Mouse (Mus musculus) heart, adult 2 months (tissue): ENCODE data around the gene Rogdi. TPM values are rescaled to one million over a fixed set of nuclear protein-coding genes. Genes with fewer than 3 reads are reported as not detected.

Source experiments
- DNase-seq, 2 experiments: peaks; one replicate each; pipeline ENCODE4 v3.0.0; 2021
- H3K27ac ChIP-seq: fragments of 200-600 bp; 2 replicates; pipeline ENCODE4 v1.8.1; 2022
- H3K27me3 ChIP-seq: fragments of 200-500 bp; 2 replicates; pipeline ENCODE4 v1.6.1; 2012; ENCODE audit warnings: mild to moderate bottlenecking, low read length, inconsistent platforms, mixed read lengths; ENCODE audit not compliant: control insufficient read depth, insufficient read depth
- H3K36me3 ChIP-seq: fragments of 200-500 bp; 2 replicates; pipeline ENCODE4 v1.6.1; 2012; ENCODE audit warnings: low read length, inconsistent platforms; ENCODE audit not compliant: control insufficient read depth, insufficient read depth
- H3K4me1 ChIP-seq: fragments of 200-500 bp; 2 replicates; pipeline ENCODE4 v1.6.1; 2011; ENCODE audit warnings: low read length; ENCODE audit not compliant: control insufficient read depth, insufficient read depth
- H3K4me3 ChIP-seq: fragments of 200-600 bp; 2 replicates; pipeline ENCODE4 v1.8.1; 2022
- H3K79me2 ChIP-seq: fragments of 200-500 bp; replicated peaks from 2 replicates; pipeline ENCODE4 v1.6.1; 2012; ENCODE audit warnings: mild to moderate bottlenecking, inconsistent platforms, low read length, moderate library complexity, mixed read lengths; ENCODE audit not compliant: control insufficient read depth, insufficient read depth
- H3K9ac ChIP-seq: fragments of 200-500 bp; 2 replicates; pipeline ENCODE4 v1.6.1; 2012; ENCODE audit warnings: low read depth, mild to moderate bottlenecking, control low read depth, inconsistent platforms, low read length, mixed read lengths
- CTCF ChIP-seq: fragments of 200-600 bp; IDR thresholded peaks from 2 replicates; pipeline ENCODE4 v1.8.1; 2022; ENCODE audit warnings: antibody characterized with exemption, mild to moderate bottlenecking, moderate library complexity
- EP300 ChIP-seq: fragments of 200-500 bp; IDR thresholded peaks from 2 replicates; pipeline ENCODE4 v1.6.1; 2011; ENCODE audit warnings: low read depth, low read length, control low read depth; ENCODE audit not compliant: insufficient read depth
- POLR2A ChIP-seq: fragments of 200-500 bp; IDR thresholded peaks from 2 replicates; pipeline ENCODE4 v1.6.1; 2011; ENCODE audit warnings: mild to moderate bottlenecking, low read depth, low read length, control low read depth; ENCODE audit not compliant: insufficient read depth
- WGBS: fragments of 180-500 bp; shearing (Covaris S2); methylation state at CpG from one replicate; pipeline ENCODE4 v1.1.7; 2018; 5-methylcytosine and 5-hydroxymethylcytosine counted together
- intact Hi-C: fragments of 180-260 bp; cut with DNase I; formaldehyde crosslinking; loops from one replicate; pipeline ENCODE4 v1.15.1; 2025
- long read RNA-seq: library from polyadenylated mRNA; stranded (forward); transcript quantifications from one replicate; pipeline ENCODE4 v2.0.0, GENCODE M21; 2021
- polyA plus RNA-seq: library from polyadenylated mRNA; depleted of rRNA; stranded (reverse); fragments of >200 nt; gene quantifications from 2 replicates; pipeline ENCODE4 v1.2.3, GENCODE M21; 2012; rRNA removed
- total RNA-seq, 2 experiments: library from RNA; stranded (reverse); gene quantifications; 2 replicates each; pipeline ENCODE4 v1.2.3; 2021

Gene Rogdi
- total RNA-seq = 10 to 100 TPM; 15.5 to 19.4 TPM
- polyA plus RNA-seq = 50.7 and 63.0 TPM in 2 replicates
- long read RNA-seq, transcript Rogdi-207 (11 exons, 1,355 nt) = major isoform, 21 of 23 reads
- long read RNA-seq, partial matches to known transcripts = 0 of 23 reads
- long read RNA-seq, other reads (novel, unspliced or antisense) = 2 of 23 reads

GRCm38 (mm10) chr16:5013054-5013838 lies at the start of gene Rogdi:
Gene Rogdi, minus strand, starts transcription at chr16:5013553.
- peak within 1 kb of the TSS; percentile 54 for H3K27ac ChIP-seq
- peak; percentile 96 to 99 for DNase-seq
- under 1% methylated on average over 63 of the region's 63 CpGs for WGBS
- H3K36me3 ChIP-seq = no peaks in the 10 kb centered on the region
- TF ChIP-seq EP300 (no peak), CTCF (peak; percentile 40), POLR2A (peak; percentile 82)
- no peaks in the 10 kb centered on the region for H3K79me2 ChIP-seq
- H3K27me3 ChIP-seq = no peaks in the 10 kb centered on the region
- intact Hi-C loops = loop anchor here (5.0 kb wide), 1 partner anchor 46 kb away; no protein-coding TSS in a partner anchor
- no peaks in the 10 kb centered on the region; the same call in none of the 2 replicates for H3K4me1 ChIP-seq
- H3K9ac ChIP-seq = peak within 1 kb of the TSS; percentile 85
- peak within 1 kb of the TSS; percentile 85 for H3K4me3 ChIP-seq

GRCm38 (mm10) chr16:5058114-5058513 lies 44.8 kb upstream of the Rogdi start:
- Histone ChIP-seq H3K36me3 (peaks cover 34% of the 10 kb centered on the region), H3K4me1 (no peaks in the 10 kb centered on the region; the same call in 1 of the 2 replicates), H3K4me3 (no peak overlapping the region), H3K27me3 (no peaks in the 10 kb centered on the region), H3K79me2 (peaks cover 10% of the 10 kb centered on the region), H3K9ac (no peak overlapping the region), H3K27ac (no peak overlapping the region)
- WGBS = 87% methylated on average over 1 of the region's 1 CpGs
- no peak for DNase-seq
- TF ChIP-seq POLR2A = no peak
- TF ChIP-seq CTCF = peak; percentile 61
- intact Hi-C loops = loop anchor here (5.0 kb wide), 1 partner anchor 89 kb away; the partner anchor contains the start of gene Sec14l5

GRCm38 (mm10) chr16:5050251-5051110 lies 37.1 kb upstream of the Rogdi start:
- no peaks in the 10 kb centered on the region for H3K27me3 ChIP-seq
- H3K79me2 ChIP-seq = peaks cover 6% of the 10 kb centered on the region
- H3K4me1 ChIP-seq = peaks cover 7% of the 10 kb centered on the region
- peaks cover 36% of the 10 kb centered on the region for H3K36me3 ChIP-seq
- H3K27ac ChIP-seq = peak overlapping the region; percentile 98
- WGBS = under 1% methylated on average over 78 of the region's 78 CpGs
- intact Hi-C loops = loop anchor here (5.0 kb wide), 1 partner anchor 82 kb away; the partner anchor contains the start of gene Ppl
- DNase-seq = peak; percentile 86 to 89
- H3K4me3 ChIP-seq = peak overlapping the region; percentile 77
- peak; percentile 39 for TF ChIP-seq CTCF
- TF ChIP-seq POLR2A = no peak
- H3K9ac ChIP-seq = peak overlapping the region; percentile 91

GRCm38 (mm10) chr16:5049774-5050234 lies 36.5 kb upstream of the Rogdi start, which contains the start of the genes Glyr1 and Ubn1:
Gene Glyr1, minus strand, starts transcription at chr16:5049863.
Gene Ubn1, plus strand, starts transcription at chr16:5050057.
- Histone ChIP-seq H3K4me1 (peaks cover 7% of the 10 kb centered on the region), H3K79me2 (peaks cover 5% of the 10 kb centered on the region; the same call in 1 of the 2 replicates), H3K27me3 (no peaks in the 10 kb centered on the region), H3K36me3 (peaks cover 30% of the 10 kb centered on the region), H3K9ac (peak within 1 kb of the TSS; percentile 91), H3K27ac (peak within 1 kb of the TSS; percentile 98), H3K4me3 (peak within 1 kb of the TSS; percentile 77)
- WGBS = under 1% methylated on average over 56 of the region's 56 CpGs
- DNase-seq = peak; percentile 98 to 100
- TF ChIP-seq EP300 = peak; percentile 77
- no peak for TF ChIP-seq CTCF
- peak; percentile 92 for TF ChIP-seq POLR2A
- intact Hi-C loops = loop anchor here (5.0 kb wide), 2 partner anchors 82 to 163 kb away; partner anchors contain the start of genes Mgrn1 and Ppl

- Histone ChIP-seq H3K4me1 (peaks cover 7% of the 10 kb centered on the region), H3K79me2 (peaks cover 5% of the 10 kb centered on the region; the same call in 1 of the 2 replicates), H3K27me3 (no peaks in the 10 kb centered on the region), H3K36me3 (peaks cover 30% of the 10 kb centered on the region), H3K27ac (peak overlapping the region; percentile 96), H3K9ac (peak overlapping the region; percentile 85), H3K4me3 (peak overlapping the region; percentile 77)
- TF ChIP-seq POLR2A (no peak), EP300 (no peak), CTCF (no peak)
- intact Hi-C loops = loop anchor here (5.0 kb wide), 1 partner anchor 162 kb away; the partner anchor contains the start of gene Mgrn1
- under 1% methylated on average over 38 of the region's 38 CpGs for WGBS
- no peak for DNase-seq
Measured at GRCm38 (mm10) chr16:5049182-5049773, 35.9 kb upstream of the Rogdi start.
